Mouse (Mus musculus) gastrocnemius, postnatal 36 days (tissue): ENCODE results near the gene Mpp4. TPM values are rescaled to one million over a fixed set of nuclear protein-coding genes. Genes with fewer than 3 reads are reported as not detected.

ENCODE experiments used
- DNase-seq, 2 experiments: peaks; one replicate each; pipeline ENCODE4 v3.0.0; 2022
- intact Hi-C: fragments of 180-260 bp; cut with DNase I; formaldehyde crosslinking; loops from one replicate; pipeline ENCODE4 v1.15.1; 2025
- total RNA-seq, 2 experiments: library from RNA; stranded (reverse); gene quantifications; 2 replicates each; pipeline ENCODE4 v1.2.3; 2021

Mpp4 gene
- total RNA-seq, 2 experiments from 2014 or later = 0.10 to 0.17 TPM

DNA sequence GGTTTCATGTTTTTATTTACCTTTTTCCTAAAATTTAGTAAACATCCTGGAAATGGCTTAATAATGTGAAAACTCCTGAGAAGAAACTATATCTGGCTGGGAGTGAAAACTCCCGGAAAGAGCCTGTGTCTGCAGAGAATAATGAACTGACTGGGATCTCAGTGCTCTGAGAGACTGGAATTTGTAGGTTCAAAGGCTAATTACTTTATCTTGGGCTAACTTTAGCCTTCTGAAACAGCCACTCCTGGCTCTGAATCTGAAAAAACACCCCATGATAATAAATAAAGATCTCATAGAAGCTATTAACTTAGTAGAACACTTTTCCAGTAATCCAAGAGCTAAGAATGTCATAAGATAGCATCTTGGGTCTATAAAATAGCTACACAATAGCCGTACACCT lies 5.4 kb upstream of the Mpp4 start:
- no peak for DNase-seq
- intact Hi-C loops = no loop called here

DNA sequence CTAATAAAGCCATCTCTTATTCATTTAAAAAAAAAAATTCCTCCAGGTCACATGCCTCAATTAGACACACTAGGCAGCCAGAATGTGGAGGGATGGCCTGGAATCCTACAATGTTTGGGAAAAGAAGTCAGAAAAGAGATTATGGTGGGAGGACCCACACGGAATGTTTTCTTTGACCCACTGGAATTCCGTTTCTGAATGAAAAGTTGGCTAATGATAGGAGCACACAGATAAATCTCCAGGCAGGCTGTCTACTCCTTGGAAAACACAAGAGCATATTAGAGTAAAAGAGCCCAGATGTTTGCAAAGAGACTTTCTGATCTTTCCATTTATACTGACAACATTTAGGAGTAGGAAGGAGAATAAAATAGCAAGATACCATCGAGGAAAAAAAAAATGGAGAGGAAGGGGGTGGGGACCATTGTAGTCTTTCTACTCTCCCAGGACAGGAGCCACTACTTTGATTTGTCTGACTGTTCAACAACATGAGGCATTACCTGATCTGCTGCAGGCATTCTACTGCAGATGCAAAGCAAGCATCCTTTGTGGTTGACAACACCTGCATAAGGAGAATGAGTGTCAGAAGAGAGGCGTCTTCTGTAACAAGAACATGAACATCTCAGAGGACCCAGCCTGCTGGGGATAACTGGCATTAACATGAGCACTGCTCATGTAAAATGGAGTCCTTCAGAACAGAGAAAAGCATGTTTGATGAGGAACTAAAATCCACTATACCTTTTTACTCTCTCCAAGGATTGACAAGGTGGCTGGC lies 4.7 kb upstream of the Mpp4 start:
- DNase-seq = no peak
- intact Hi-C loops = no loop called here

DNA sequence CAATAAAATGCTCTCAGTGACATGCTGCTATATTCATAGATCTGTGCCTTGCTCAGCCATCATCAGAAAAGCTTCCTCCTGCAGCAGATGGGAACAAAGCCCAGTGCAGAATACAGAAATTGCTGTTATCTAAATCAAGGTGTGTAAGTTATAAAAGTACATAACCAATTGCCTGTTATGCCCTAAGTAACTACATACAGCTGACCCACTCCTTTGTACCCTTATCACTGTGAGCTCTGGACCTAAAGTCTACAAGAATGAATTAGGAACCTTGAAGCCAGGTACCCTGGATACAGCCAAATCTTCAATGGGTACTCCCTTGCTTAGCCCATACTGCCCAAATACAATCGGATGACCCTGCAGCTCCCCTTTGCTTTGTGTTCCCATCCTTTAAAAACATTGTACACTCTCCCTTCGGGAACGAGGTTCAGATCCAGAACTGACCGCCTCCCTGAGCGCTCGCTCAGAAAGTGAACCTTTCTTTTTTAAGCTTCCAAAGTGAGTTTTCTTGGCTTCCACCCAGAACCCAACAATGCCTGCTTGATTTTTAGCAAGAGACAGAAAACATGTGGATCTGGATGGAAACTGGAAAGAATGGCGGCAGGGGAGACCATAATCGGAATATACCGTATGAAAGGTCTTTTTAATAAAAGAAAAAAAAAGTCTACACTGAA lies 3.2 kb upstream of the Mpp4 start:
- intact Hi-C loops = no loop called here
- DNase-seq = no peak

DNA sequence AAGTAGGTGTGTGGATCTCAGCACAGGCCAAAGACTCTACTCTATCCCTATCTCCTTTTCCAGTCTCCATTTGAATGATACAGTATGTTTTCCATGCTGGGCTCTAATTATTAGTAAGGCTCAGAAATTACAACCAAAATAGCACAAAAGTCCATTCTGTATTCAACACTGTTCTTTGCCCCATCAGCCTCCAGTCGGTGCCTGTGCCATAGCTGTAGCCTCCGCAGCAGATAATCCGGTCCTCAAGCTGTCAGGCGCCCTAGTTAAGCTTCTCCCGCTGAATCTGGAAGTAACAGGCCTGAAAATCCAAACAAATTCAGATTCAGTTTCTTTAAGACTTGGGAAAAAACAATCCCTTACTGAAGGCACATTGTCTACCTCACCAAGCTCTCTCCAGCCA lies 729 bp upstream of the Mpp4 start:
- intact Hi-C loops = no loop called here
- DNase-seq = no peak

DNA sequence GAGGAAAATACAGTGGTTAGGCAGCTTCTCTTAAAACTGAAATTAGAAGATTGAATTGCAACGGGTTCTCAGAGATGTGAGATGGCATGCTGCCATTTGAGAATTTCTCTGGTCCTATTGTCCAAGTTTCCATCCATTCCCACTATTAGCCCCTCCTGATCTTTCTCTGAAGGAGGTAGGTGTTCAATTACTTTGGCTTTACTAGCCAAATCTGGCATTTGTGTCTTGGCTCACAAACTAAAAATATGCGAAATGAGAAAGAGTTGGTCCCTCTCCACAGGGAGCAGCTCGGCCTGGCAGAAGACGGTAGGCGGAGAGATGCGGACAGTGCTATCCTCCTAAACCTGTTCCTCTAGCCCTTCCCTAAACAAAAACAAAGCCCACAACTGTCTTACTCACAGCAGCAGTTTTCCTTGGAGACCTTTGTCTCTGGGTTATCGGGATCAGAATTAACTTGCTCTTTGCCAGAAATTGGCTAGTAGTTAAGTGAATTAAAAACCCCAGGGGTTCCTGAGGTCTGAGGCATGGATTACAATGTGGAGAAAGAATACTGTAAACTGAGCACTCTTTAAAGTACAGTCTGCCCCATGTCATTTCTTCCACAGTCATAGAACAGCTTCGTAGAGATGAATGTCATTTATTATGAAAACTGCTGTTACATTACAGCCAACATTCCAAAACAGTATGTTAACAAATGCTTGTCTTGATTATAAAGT lies 722 bp downstream of the Mpp4 start:
- DNase-seq = no peak
- intact Hi-C loops = no loop called here

DNA sequence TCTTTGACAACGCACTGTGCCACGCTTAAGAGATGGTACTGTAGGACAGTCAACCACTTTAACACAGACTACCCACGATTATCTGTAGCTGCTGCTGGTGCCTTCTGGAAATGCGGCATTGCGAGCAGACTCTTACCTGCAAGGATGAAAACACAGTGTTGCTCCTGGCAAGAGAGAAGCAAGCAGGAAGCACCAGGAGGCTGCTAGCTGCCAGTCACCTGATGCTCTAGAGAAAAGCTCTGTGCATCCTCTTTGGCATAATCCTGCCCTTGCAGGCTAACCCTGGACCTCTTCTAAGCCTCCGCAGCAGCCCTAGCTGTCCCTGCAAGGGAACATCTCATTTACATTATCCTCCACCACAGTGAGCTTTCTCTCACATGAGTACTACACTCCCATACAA lies 1.8 kb downstream of the Mpp4 start:
- no peak for DNase-seq
- intact Hi-C loops = no loop called here

DNA sequence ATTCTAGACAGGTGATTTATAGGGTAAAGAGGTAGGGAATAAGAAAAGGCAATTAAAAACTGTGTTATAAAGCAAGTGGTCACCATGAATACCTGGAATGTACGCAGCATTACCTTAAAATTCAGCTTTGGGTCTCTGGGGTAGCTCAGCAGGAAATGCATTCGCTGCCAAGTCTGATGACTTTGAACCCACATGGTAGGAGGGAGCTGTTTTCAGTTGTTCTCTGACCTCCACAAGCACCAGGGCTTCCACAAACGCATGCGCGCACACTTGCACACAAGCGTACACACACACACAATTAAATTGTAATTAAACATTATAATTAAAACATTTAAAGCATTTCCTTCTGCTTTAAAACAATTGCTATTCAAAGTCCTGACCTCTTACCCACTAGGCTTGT lies 2.3 kb downstream of the Mpp4 start:
- intact Hi-C loops = no loop called here
- no peak for DNase-seq

DNA sequence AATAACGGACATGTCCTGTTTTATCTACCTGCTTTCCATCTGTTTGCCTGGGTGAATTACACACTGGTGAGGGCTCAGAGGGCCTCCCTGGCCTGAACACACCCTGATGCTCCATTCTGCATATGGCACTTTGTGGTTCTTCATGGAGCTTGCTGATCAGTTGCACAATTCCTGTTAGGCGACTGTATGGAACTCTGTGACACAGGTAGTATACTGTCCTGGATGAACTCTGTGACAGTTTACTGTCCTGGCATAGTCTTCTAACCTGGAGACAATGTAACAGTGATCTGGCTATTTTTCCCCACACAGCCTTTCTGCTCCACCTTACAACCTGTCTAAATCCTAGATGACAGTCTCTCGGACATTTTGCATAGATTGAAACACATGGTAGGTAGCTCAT lies 4.1 kb downstream of the Mpp4 start:
- intact Hi-C loops = no loop called here
- DNase-seq = no peak

DNA sequence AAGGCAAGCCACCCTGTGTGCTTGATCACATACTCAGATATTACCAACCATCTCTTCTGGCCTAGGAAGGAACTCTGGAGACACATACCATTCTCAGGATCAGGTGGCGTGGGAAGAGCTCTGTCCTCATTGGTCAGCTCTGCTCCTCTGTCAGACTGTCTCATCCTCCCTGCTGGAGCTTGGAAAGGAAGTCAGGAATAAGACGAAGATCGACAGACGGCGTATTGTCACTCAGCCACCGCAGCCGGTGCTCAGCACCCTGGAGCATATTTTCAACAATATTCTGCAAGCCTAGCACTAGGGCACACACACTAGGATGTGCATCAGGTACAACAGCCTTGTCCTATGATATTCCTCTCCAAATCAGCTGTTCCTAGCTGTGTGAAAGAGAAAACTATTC lies 4.7 kb downstream of the Mpp4 start:
- intact Hi-C loops = no loop called here
- DNase-seq = no peak

DNA sequence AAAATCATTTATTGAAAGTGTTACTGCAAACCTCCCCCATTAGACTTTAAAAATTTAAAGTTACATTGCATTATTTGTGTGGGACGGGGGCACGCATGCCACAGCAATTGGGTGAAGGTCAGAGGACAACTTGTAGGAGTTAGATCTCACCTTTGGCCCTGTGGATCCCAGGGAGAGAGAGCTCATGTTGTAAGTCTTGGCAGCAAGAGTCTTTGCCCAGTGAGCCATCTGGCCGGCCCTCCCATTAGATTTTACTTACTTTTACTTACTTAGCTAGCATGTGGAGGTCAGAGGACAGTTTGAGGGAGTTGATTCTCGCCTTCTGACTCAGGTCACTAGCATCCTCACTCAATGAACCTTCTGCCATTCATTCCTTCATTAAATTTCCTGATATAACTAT lies 5.3 kb downstream of the Mpp4 start:
- intact Hi-C loops = no loop called here

DNA sequence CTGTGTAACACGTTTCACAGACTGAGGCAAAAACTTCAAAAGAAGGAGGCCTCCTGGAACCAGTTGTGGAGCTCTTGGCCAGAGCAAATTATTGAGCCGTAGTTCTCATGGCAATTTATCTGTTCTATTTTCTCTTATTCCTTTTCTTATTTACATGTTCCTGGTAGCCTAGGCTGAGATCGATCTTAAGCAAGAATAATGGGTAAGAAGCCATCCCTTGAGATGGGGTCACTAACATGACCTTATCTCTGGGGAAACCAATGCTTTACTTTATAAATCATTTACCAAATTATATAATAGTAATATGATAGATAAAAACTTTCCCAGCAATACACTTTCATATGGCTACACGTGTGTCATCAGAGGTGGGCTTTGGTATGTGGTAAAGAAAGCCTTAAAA lies 10.8 kb downstream of the Mpp4 start:
- no peak for DNase-seq
- intact Hi-C loops = no loop called here

More for the DNA sequence above, 5.3 kb downstream of the Mpp4 start:
- no peak for DNase-seq

DNA sequence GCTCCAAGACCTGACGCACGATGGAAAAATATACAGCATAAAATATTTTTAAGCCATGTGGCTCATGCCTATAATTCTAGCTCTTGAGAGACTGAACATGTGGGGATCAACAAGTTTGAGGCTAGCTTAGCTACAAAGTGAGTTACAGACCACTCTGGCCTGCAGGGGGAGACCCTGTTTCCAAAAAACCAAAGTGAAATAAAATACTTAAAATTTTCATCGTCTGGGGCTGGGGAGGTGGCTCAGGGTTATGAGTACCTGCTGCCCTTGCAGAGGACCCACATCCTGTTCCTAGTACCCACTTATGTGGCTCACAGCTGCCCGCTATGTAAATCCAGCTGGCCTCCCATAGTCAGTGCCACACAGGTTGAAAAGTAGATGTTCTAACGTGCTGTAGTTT lies 12.6 kb downstream of the Mpp4 start:
- intact Hi-C loops = no loop called here
- DNase-seq = no peak

DNA sequence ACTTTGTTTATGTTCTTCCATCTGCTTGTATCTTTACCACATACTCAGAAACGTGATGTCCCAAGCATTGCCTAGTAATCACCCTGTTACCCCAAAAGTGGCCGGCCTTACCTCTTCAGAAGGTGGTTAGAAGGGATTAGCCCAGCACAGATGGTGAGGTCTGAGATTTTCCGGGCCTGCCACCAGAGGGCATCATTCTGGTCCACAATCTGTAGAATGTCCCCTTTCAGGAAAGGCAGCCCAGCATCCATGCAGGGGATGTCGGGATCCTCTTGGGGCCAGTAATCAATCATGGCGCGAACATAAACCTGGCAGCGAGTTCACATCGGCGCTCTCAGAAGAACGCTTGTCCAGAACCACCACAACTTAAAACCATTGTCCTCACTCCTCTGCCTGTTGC lies 18.6 kb downstream of the Mpp4 start:
- no peak for DNase-seq
- intact Hi-C loops = loop anchor here (5.0 kb wide), 1 partner anchor 372 kb away; no protein-coding TSS in a partner anchor

DNA sequence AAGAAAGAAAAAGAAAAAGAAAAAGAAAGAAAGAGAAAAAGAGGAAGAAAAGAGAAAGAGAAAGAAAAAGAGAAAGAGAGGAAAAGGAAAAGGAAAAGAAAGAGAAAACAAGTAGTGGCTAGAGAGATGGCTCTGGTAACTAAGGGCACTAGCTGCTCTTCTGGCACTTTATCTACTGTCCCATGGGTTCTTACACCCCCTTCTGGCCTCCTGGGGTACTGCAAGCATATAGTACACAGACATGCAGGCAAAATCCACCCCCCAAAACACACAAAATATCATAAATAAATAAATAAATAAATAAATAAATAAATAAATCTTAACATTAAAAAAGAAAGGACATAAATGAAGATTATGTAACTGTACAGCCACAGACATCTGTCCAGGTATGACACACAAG lies 20.4 kb downstream of the Mpp4 start:
- intact Hi-C loops = loop anchor here (5.0 kb wide), 1 partner anchor 371 kb away; no protein-coding TSS in a partner anchor
- peak; percentile 30 to 47 for DNase-seq

DNA sequence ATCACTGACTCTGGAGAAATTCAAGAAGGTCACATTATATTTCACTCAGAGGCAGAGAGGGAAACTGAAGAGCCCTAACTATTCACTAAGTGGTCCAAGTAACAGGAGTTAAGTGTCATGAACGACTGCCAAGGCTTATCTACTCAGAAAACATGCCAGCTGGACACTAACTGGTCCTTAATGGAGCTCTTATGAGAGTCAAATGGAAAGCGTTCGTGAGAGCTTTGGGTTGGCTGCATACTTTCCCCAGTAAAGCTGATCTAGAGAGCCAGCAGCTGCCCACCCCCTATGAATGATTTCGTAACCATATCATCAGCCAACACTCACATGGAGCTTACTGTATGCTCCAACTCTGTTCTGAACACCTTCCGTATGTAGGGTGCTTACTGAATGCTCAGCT lies 28.8 kb downstream of the Mpp4 start:
- no peak for DNase-seq
- intact Hi-C loops = no loop called here

DNA sequence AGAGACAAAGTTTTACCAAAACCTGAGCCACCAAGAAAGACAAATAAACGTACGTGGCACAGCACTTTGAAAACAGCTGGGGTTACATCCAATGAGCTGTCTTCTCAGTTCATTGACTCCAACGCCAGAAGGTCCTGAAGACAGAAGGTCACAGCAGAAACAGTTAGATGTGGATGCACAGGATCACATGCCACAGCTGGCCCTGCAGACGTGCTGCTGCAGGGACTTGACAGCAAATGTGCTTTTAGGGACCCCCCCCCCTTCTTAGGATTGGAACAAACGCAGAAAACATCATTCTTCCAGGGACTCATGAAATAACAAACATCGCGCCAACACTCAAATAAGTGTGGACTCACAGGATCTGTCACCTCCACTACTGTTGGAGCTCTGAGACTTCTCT lies 34.3 kb downstream of the Mpp4 start:
- no peak for DNase-seq
- intact Hi-C loops = no loop called here

DNA sequence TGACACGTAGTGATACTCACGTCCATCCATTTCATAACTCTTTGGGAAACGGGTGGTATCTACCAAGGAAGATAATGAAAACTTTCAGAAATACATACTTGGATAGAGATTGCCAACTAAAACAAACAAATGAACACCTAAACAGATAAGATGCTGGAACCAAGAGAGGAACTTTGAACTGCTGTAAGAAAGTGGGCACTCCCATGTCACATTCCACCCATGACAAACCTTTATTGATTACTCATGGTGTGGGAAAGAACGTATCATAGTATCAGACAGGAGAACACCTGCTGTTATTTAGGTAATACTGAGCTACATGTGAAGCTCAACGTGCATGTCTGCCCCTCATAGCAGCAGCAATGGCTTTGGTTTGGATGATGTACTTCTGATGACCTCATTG lies 37.6 kb downstream of the Mpp4 start:
- DNase-seq = no peak
- intact Hi-C loops = no loop called here

DNA sequence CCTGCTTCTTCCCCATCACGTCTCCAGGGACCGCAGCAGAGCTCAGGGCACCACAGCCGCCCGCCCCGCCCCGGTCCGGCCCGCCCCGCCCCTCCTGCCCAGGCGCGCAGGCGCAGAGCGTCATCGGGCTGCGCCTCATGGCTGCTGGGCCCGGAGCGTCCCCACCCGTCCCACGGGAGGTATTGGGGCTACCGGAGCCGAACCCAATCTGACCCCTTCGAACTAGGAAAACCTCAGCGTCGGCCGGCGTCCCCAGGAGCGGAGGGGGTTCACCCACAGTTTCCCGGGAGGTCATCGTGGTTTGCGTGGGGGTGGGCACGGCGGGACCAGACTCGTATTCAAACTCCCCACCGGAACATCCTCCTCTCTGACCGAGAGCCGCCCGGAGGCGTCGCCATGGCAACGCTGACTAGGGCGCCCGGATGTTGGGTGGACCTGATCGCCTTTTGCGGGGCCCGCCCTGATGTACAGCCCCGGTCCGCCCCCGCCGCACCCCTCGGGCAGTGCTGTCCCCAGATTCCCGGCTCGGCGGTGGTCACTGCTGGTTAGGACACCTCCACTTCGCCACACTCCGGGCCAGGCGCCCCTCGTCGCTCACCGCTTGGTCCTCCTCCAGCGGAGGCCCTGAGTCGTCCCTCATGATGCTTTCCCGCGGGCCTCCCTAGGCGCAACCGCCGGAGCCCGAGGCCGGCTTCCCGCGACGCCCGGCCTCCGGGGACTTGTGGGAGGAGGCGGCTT lies 43.3 kb downstream of the Mpp4 start, which contains the start of gene Tmem237:
Gene Tmem237 (minus strand): TSS at position 689 of the 738 bp plus-strand sequence.
- intact Hi-C loops = no loop called here
- peak; percentile 89 to 92 for DNase-seq

DNA sequence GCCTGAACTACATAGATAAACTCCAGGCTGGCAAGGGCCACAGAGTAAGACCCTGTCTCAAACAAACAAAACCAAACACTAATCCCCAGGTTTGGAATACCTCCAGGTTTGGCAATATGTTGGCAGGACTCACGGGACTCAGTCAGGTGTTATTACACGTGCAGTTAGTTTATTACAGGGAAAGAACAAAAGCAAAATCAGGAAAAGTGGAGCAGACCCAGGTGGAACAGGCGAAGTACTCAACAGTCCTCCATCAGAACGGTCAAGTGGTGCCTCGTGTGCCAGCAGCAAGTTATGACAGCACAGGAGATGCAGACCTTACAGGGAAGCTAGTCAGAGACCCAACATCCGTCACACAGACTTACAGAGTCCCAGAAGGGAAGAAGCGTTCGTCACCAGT lies 52.7 kb downstream of the Mpp4 start:
- intact Hi-C loops = no loop called here
- DNase-seq = no peak

DNA sequence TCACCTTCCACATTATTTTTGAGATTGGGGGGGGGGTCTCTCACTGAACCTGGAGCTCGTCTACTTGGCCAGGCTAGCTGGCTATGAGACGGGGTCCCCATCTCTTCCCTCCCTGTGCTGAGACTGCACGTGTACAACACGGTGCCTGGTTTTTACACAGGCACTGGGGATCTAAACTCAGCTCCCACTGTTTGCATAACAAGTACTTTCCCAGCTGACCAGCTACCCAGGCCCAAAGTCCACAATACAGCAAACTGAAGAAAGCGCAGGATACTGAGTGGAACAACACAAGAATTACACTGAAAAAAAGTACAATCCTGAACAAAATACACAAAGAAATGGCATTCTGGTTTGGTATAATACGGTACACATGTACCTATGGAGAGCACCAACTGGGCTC lies 61.1 kb downstream of the Mpp4 start:
- intact Hi-C loops = no loop called here
- no peak for DNase-seq

DNA sequence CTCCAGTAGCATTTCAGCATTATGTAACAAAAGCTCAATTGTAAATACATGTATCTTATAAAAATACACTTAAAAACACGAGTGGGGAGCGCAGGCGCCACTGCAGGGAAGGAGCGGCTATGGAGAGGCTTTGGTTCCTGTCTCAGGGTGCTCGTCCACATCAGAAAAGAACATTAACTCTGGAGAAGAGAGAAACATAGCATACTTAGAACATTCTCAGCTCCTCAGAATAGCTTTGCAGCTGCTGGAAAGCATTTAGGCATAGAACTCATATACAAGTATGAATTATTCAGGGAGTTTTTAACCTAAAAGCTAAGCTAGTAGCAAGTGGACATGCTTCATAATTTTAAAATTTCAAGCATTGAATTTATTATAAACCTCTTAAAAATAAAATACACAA lies 62.2 kb downstream of the Mpp4 start:
- intact Hi-C loops = no loop called here
- DNase-seq = no peak
